Mouse (Mus musculus) heart, adult 2 months (tissue): ENCODE measurements at regions not wholly inside any gene's neighbourhood (a gene's known extent, or its start where the extent isn't known, plus 50 kb on each side); places are given as distances from the start of the nearest gene placed in this dataset.

Source experiments
- DNase-seq, 2 experiments: peaks; one replicate each; pipeline ENCODE4 v3.0.0; 2021
- H3K27ac ChIP-seq: fragments of 200-600 bp; 2 replicates; pipeline ENCODE4 v1.8.1; 2022
- H3K27me3 ChIP-seq: fragments of 200-500 bp; 2 replicates; pipeline ENCODE4 v1.6.1; 2012; ENCODE audit warnings: mild to moderate bottlenecking, low read length, inconsistent platforms, mixed read lengths; ENCODE audit not compliant: control insufficient read depth, insufficient read depth
- H3K36me3 ChIP-seq: fragments of 200-500 bp; 2 replicates; pipeline ENCODE4 v1.6.1; 2012; ENCODE audit warnings: low read length, inconsistent platforms; ENCODE audit not compliant: control insufficient read depth, insufficient read depth
- H3K4me1 ChIP-seq: fragments of 200-500 bp; 2 replicates; pipeline ENCODE4 v1.6.1; 2011; ENCODE audit warnings: low read length; ENCODE audit not compliant: control insufficient read depth, insufficient read depth
- H3K4me3 ChIP-seq: fragments of 200-600 bp; 2 replicates; pipeline ENCODE4 v1.8.1; 2022
- H3K79me2 ChIP-seq: fragments of 200-500 bp; replicated peaks from 2 replicates; pipeline ENCODE4 v1.6.1; 2012; ENCODE audit warnings: mild to moderate bottlenecking, inconsistent platforms, low read length, moderate library complexity, mixed read lengths; ENCODE audit not compliant: control insufficient read depth, insufficient read depth
- H3K9ac ChIP-seq: fragments of 200-500 bp; 2 replicates; pipeline ENCODE4 v1.6.1; 2012; ENCODE audit warnings: low read depth, mild to moderate bottlenecking, control low read depth, inconsistent platforms, low read length, mixed read lengths
- CTCF ChIP-seq: fragments of 200-600 bp; IDR thresholded peaks from 2 replicates; pipeline ENCODE4 v1.8.1; 2022; ENCODE audit warnings: antibody characterized with exemption, mild to moderate bottlenecking, moderate library complexity
- EP300 ChIP-seq: fragments of 200-500 bp; IDR thresholded peaks from 2 replicates; pipeline ENCODE4 v1.6.1; 2011; ENCODE audit warnings: low read depth, low read length, control low read depth; ENCODE audit not compliant: insufficient read depth
- POLR2A ChIP-seq: fragments of 200-500 bp; IDR thresholded peaks from 2 replicates; pipeline ENCODE4 v1.6.1; 2011; ENCODE audit warnings: mild to moderate bottlenecking, low read depth, low read length, control low read depth; ENCODE audit not compliant: insufficient read depth
- WGBS: fragments of 180-500 bp; shearing (Covaris S2); methylation state at CpG from one replicate; pipeline ENCODE4 v1.1.7; 2018; 5-methylcytosine and 5-hydroxymethylcytosine counted together
- intact Hi-C: fragments of 180-260 bp; cut with DNase I; formaldehyde crosslinking; loops from one replicate; pipeline ENCODE4 v1.15.1; 2025

DNA sequence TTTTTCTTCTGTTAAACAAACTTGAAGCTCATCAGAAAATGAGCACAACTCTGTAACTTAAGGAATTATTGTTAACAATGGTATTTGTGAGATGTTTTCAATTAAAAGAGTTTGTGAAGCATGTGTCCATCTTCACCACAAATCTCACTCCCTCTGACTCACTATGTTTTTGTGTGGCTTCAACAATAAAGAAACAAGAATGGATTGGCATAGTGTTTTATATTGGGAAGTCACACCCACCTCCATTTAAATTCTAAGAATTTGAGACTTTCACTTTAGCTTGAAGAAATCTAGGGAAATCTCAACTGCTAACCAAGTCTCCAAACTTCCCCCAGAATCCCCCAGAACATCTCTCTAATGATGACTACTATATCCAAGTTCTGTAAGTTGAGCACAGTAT, 243.6 kb upstream of the Tmem161b start:
- Histone ChIP-seq H3K36me3 (no peaks in the 10 kb centered on the region), H3K79me2 (no peaks in the 10 kb centered on the region), H3K9ac (no peak overlapping the region), H3K4me3 (no peak overlapping the region), H3K4me1 (no peaks in the 10 kb centered on the region), H3K27me3 (no peaks in the 10 kb centered on the region), H3K27ac (no peak overlapping the region)
- intact Hi-C loops = no loop called here
- DNase-seq = no peak
- TF ChIP-seq EP300 (no peak), POLR2A (no peak), CTCF (no peak)

GRCm38 (mm10) chr13:83979535-83979934, 242.6 kb upstream of the Tmem161b start:
- Histone ChIP-seq H3K4me1 (no peaks in the 10 kb centered on the region), H3K36me3 (no peaks in the 10 kb centered on the region), H3K27me3 (no peaks in the 10 kb centered on the region), H3K79me2 (no peaks in the 10 kb centered on the region), H3K9ac (no peak overlapping the region), H3K27ac (no peak overlapping the region), H3K4me3 (no peak overlapping the region)
- TF ChIP-seq EP300 = no peak
- no peak for TF ChIP-seq CTCF
- no peak for TF ChIP-seq POLR2A
- DNase-seq = no peak
- intact Hi-C loops = no loop called here

GRCm38 (mm10) chr13:83984651-83985331, 237.3 kb upstream of the Tmem161b start:
- Histone ChIP-seq H3K27me3 (no peaks in the 10 kb centered on the region), H3K4me3 (no peak overlapping the region), H3K9ac (no peak overlapping the region), H3K27ac (no peak overlapping the region), H3K79me2 (no peaks in the 10 kb centered on the region), H3K4me1 (no peaks in the 10 kb centered on the region), H3K36me3 (no peaks in the 10 kb centered on the region)
- no peak for DNase-seq
- 88% methylated on average over 10 of the region's 10 CpGs for WGBS
- intact Hi-C loops = no loop called here
- no peak for TF ChIP-seq EP300
- TF ChIP-seq CTCF = no peak
- no peak for TF ChIP-seq POLR2A

DNA sequence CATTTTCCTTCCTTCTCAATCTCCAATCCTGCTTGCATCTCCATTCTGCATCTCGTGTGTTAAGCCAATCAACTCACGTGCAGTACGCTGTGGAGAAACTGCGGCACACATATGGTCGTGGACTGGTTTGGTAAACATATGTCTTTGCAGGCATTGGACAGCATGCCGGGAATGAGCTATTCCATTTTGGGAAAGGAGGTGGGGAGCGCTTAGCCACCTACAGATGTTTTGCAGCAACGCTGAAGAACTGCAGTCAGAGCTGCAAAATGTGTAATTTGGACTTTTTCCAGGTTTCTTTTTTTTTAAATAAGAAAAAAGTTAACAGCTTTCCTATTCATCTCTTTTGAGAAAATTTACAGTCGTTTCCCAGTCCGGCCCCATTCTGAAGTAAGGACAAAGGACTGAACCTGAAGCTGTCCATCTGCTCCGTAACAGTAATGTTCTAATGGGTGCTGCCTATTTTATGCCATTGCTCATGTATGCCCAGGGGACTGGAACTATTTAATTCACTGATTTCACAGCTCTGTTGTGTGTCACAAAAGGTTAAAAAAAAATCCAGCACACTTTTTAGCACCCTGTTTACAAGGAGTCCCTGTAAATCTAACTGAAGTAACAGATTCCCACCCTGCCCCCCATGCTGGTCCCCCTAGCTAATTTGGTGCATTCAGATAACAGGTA, 234.2 kb upstream of the Tmem161b start:
- intact Hi-C loops = no loop called here
- no peak overlapping the region for H3K4me3 ChIP-seq
- no peak overlapping the region for H3K27ac ChIP-seq
- no peaks in the 10 kb centered on the region for H3K79me2 ChIP-seq
- no peaks in the 10 kb centered on the region for H3K27me3 ChIP-seq
- H3K36me3 ChIP-seq = no peaks in the 10 kb centered on the region
- TF ChIP-seq CTCF (no peak), EP300 (no peak), POLR2A (no peak)
- no peak for DNase-seq
- no peak overlapping the region for H3K9ac ChIP-seq
- no peaks in the 10 kb centered on the region for H3K4me1 ChIP-seq
- 54% methylated on average over 11 of the region's 11 CpGs for WGBS

DNA sequence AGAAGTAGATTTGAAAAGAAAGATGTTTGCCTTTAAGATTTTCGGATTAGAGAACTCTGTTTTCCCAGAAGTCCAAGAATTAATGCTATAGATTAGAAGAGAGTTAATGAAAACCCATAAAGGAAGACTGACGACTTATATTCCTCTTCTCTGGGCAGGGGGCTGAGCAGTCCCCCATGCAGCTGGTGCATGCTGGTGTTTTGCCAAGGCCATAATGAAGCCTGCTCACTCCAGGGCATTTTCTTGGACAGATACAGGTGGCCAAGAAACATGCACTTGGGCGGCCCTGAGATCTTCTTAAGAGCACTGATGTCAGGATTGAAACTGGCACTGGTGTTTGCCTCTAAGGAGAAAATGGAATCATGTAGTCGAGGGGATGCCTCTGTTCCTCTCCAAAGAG, 233.6 kb upstream of the Tmem161b start:
- intact Hi-C loops = no loop called here
- Histone ChIP-seq H3K9ac (no peak overlapping the region), H3K79me2 (no peaks in the 10 kb centered on the region), H3K27ac (no peak overlapping the region), H3K4me1 (no peaks in the 10 kb centered on the region), H3K36me3 (no peaks in the 10 kb centered on the region), H3K4me3 (no peak overlapping the region), H3K27me3 (no peaks in the 10 kb centered on the region)
- no peak for DNase-seq
- TF ChIP-seq POLR2A (no peak), CTCF (no peak), EP300 (no peak)
- 59% methylated on average over 4 of the region's 4 CpGs for WGBS

- Histone ChIP-seq H3K4me1 (no peaks in the 10 kb centered on the region), H3K36me3 (no peaks in the 10 kb centered on the region), H3K27me3 (no peaks in the 10 kb centered on the region), H3K79me2 (no peaks in the 10 kb centered on the region), H3K4me3 (no peak overlapping the region), H3K9ac (no peak overlapping the region), H3K27ac (no peak overlapping the region)
- 58% methylated on average over 12 of the region's 12 CpGs for WGBS
- no peak for DNase-seq
- intact Hi-C loops = no loop called here
- no peak for TF ChIP-seq CTCF
- no peak for TF ChIP-seq POLR2A
- no peak for TF ChIP-seq EP300
These were observed 224.3 kb upstream of the Tmem161b start for GRCm38 (mm10) chr13:83997599-83998369.
